9 mouse cellular contexts compared by ENCODE assay signal in genomic region chr3:96556651-96557635, GRCm38 (mm10). TPM values are rescaled to one million over a fixed set of nuclear protein-coding genes. Genes with fewer than 3 reads are reported as not detected.
DNase-seq lines count a peak whose midpoint lies in the region; ATAC-seq lines count a peak whose summit lies in the region.
"Had no signal": no experiment of that assay in that cellular context is flagged by ENCODE, and none has a peak within 500 bp of the region (broad histone marks: within the 10 kb centered on the region; RNA-seq: fewer than 3 reads in every experiment).

No protein-coding gene starts in this region.

- H3K4me3 ChIP-seq in erythroblast, embryonic 14.5 days (replicated peaks) = peak overlapping the region; percentile 100
- peak overlapping the region; percentile 83 for H3K4me3 ChIP-seq in stomach, embryonic 16.5 days (replicated peaks; ENCODE audit: low read length)

- peak overlapping the region; percentile 95 for H3K27ac ChIP-seq in stomach, embryonic 16.5 days (ENCODE audit: low read length)

- H3K4me1 ChIP-seq in erythroblast, embryonic 14.5 days (ENCODE audit: control insufficient read depth) = peaks cover 43% of the 10 kb centered on the region
- peaks cover 39% of the 10 kb centered on the region for H3K4me1 ChIP-seq in stomach, embryonic 16.5 days (ENCODE audit: control insufficient read depth, insufficient read depth, low read length)

- whole genome bisulfite sequencing in stomach, embryonic 16.5 days = 3% methylated on average over 22 of the region's 22 CpGs

- H3K4me2 ChIP-seq in stomach, embryonic 16.5 days (ENCODE audit: low read depth, low read length) = peak overlapping the region; percentile 66

- peak; percentile 47 for DNase-seq in spleen, adult 12 weeks (ENCODE audit: low spot score)
- DNase-seq in spleen, postnatal 14 days (ENCODE audit: low spot score in 2 of 2) = no peak
- peak; percentile 85 for DNase-seq in induced T-regulatory cell, adult 2 months (ENCODE audit: low read depth)
- DNase-seq in lung, postnatal 14 days = peak; percentile 59

- peaks cover 34% of the 10 kb centered on the region for H3K36me3 ChIP-seq in erythroblast, embryonic 14.5 days (ENCODE audit: control insufficient read depth)
- H3K36me3 ChIP-seq in stomach, embryonic 16.5 days (ENCODE audit: control insufficient read depth, insufficient read depth, low read length) = peaks cover 21% of the 10 kb centered on the region; the same call in 1 of the 2 replicates

- peak overlapping the region; percentile 71 for H3K9ac ChIP-seq in stomach, embryonic 16.5 days (ENCODE audit: low read length)

- H3K9me3 ChIP-seq in erythroblast, embryonic 14.5 days (ENCODE audit: control insufficient read depth, low read length) = no peaks in the 10 kb centered on the region
- no peaks in the 10 kb centered on the region for H3K9me3 ChIP-seq in stomach, embryonic 16.5 days (replicated peaks; ENCODE audit: control insufficient read depth, low read length)

- H3K27me3 ChIP-seq in erythroblast, embryonic 14.5 days (ENCODE audit: control insufficient read depth) = peaks cover under 1% of the 10 kb centered on the region; the same call in 1 of the 2 replicates
- no peaks in the 10 kb centered on the region for H3K27me3 ChIP-seq in stomach, embryonic 16.5 days (ENCODE audit: control insufficient read depth, insufficient read depth, low read length)

- ATAC-seq in stomach, embryonic 16.5 days (ENCODE audit: insufficient read depth, low FRiP score) = no peak
- ATAC-seq in frontal cortex, adult (ENCODE audit: low TSS enrichment) = no peak
- ATAC-seq in megakaryocyte-erythroid progenitor cell, adult 5-6 weeks (replicated peaks; ENCODE audit: low FRiP score, low TSS enrichment, poor library complexity, severe bottlenecking) = no peak

RNA-seq across cellular contexts. Expression of gene Txnip, which starts 0.8 kb away (rescaled TPM):
- polyA plus RNA-seq in erythroblast, embryonic 14.5 days (2012) = 0.76 and 1.4 TPM in 2 replicates
- polyA plus RNA-seq in stomach, embryonic 16.5 days (2015; fragmentation: Nextera tagmentation; extraction: Ambion mirVana) = 164 and 179 TPM in 2 replicates
- total RNA-seq in megakaryocyte-erythroid progenitor cell, adult 5-6 weeks (2014; fragmentation: Nextera tagmentation) = 257 and 274 TPM in 2 replicates
- 121 and 224 TPM in 2 replicates for total RNA-seq in megakaryocyte-erythroid progenitor cell, adult 5-6 weeks (2017)

RNA-seq across cellular contexts. Expression of gene Gm16253, which starts 19.8 kb away (rescaled TPM):
- not detected in 2 replicates for polyA plus RNA-seq in erythroblast, embryonic 14.5 days (2012)
- 0.89 and 1.1 TPM in 2 replicates for polyA plus RNA-seq in stomach, embryonic 16.5 days (2015; fragmentation: Nextera tagmentation; extraction: Ambion mirVana)
- total RNA-seq in megakaryocyte-erythroid progenitor cell, adult 5-6 weeks (2014; fragmentation: Nextera tagmentation) = not detected in 2 replicates
- total RNA-seq in megakaryocyte-erythroid progenitor cell, adult 5-6 weeks (2017) = not detected in 2 replicates
- total RNA-seq: common myeloid progenitor, adult 5-6 weeks had no signal

RNA-seq across cellular contexts. Expression of gene Hfe2, which starts 32.0 kb away (rescaled TPM):
- polyA plus RNA-seq in erythroblast, embryonic 14.5 days (2012) = not detected in 2 replicates
- 0.50 and 3.8 TPM in 2 replicates for polyA plus RNA-seq in stomach, embryonic 16.5 days (2015; fragmentation: Nextera tagmentation; extraction: Ambion mirVana)
- not detected in 2 replicates for total RNA-seq in megakaryocyte-erythroid progenitor cell, adult 5-6 weeks (2014; fragmentation: Nextera tagmentation)
- not detected in 2 replicates for total RNA-seq in megakaryocyte-erythroid progenitor cell, adult 5-6 weeks (2017)
- total RNA-seq: common myeloid progenitor, adult 5-6 weeks had no signal

RNA-seq across cellular contexts. Expression of gene Polr3gl, which starts 37.0 kb away (rescaled TPM):
- 1.1 TPM in 2 replicates for polyA plus RNA-seq in erythroblast, embryonic 14.5 days (2012)
- 26.4 and 29.8 TPM in 2 replicates for polyA plus RNA-seq in stomach, embryonic 16.5 days (2015; fragmentation: Nextera tagmentation; extraction: Ambion mirVana)
- total RNA-seq in megakaryocyte-erythroid progenitor cell, adult 5-6 weeks (2014; fragmentation: Nextera tagmentation) = 18.4 and 38.1 TPM in 2 replicates
- 56.0 and 72.8 TPM in 2 replicates for total RNA-seq in megakaryocyte-erythroid progenitor cell, adult 5-6 weeks (2017)

RNA-seq across cellular contexts. Expression of gene Ankrd34a, which starts 39.5 kb away (rescaled TPM):
- polyA plus RNA-seq in erythroblast, embryonic 14.5 days (2012) = not detected in 2 replicates
- polyA plus RNA-seq in stomach, embryonic 16.5 days (2015; fragmentation: Nextera tagmentation; extraction: Ambion mirVana) = 2.2 and 2.7 TPM in 2 replicates
- not detected in 2 replicates for total RNA-seq in megakaryocyte-erythroid progenitor cell, adult 5-6 weeks (2014; fragmentation: Nextera tagmentation)
- not detected in 2 replicates for total RNA-seq in megakaryocyte-erythroid progenitor cell, adult 5-6 weeks (2017)
- total RNA-seq: common myeloid progenitor, adult 5-6 weeks had no signal

Comparison
In these comparisons a context has a peak if more than half of its experiments do, and no peak if none do; other contexts are left out.
1. DNase-seq: peak in spleen, adult 12 weeks (single experiment), induced T-regulatory cell, adult 2 months (single experiment) and lung, postnatal 14 days (single experiment); none in spleen, postnatal 14 days (0 of 2).
2. RNA of gene Txnip, which starts 0.8 kb away (polyA plus RNA-seq): 164 to 179 TPM in stomach, embryonic 16.5 days; 0.76 to 1.4 TPM in erythroblast, embryonic 14.5 days; every median in the first group is over 10 times any median in the second.